Mouse (Mus musculus): ENCODE measurements around the gene Abraxas2. TPM values are rescaled to one million over a fixed set of nuclear protein-coding genes. Genes with fewer than 3 reads are reported as not detected.
A peak's percentile ranks its signal among the peaks of the same experiment; 100 is the strongest.

Gene Abraxas2
- polyA plus RNA-seq, 1 experiment from 2014 or later: 36.9 TPM

- Histone ChIP-seq H3K9me3 (no peaks in the 10 kb centered on the region), H3K36me3 (no peaks in the 10 kb centered on the region), H3K27ac (no peak overlapping the region), H3K4me3 (replicated peaks) (no peak overlapping the region), H3K4me2 (replicated peaks) (no peak overlapping the region), H3K9ac (no peak overlapping the region), H3K4me1 (replicated peaks) (no peaks in the 10 kb centered on the region), H3K27me3 (replicated peaks) (no peaks in the 10 kb centered on the region)
- 70% methylated on average over 5 of the region's 5 CpGs for WGBS
- ATAC-seq: no peak
Measured at GRCm38 (mm10) chr7:132891561-132892310, 32.7 kb downstream of the Abraxas2 start.

GRCm38 (mm10) chr7:132892311-132892661 lies 33.3 kb downstream of the Abraxas2 start:
- no peaks in the 10 kb centered on the region for H3K27me3 ChIP-seq (replicated peaks)
- no peak overlapping the region for H3K4me3 ChIP-seq (replicated peaks)
- no peaks in the 10 kb centered on the region for H3K4me1 ChIP-seq (replicated peaks)
- 60% methylated on average over 4 of the region's 4 CpGs for WGBS
- ATAC-seq: no peak
- H3K36me3 ChIP-seq: no peaks in the 10 kb centered on the region
- H3K9me3 ChIP-seq: no peaks in the 10 kb centered on the region
- no peak overlapping the region for H3K4me2 ChIP-seq (replicated peaks)
- no peak overlapping the region for H3K9ac ChIP-seq
- H3K27ac ChIP-seq: no peak overlapping the region

GRCm38 (mm10) chr7:132892806-132893205 lies 33.8 kb downstream of the Abraxas2 start:
- Histone ChIP-seq H3K36me3 (no peaks in the 10 kb centered on the region), H3K9me3 (no peaks in the 10 kb centered on the region), H3K27ac (no peak overlapping the region), H3K4me3 (replicated peaks) (no peak overlapping the region), H3K27me3 (replicated peaks) (no peaks in the 10 kb centered on the region), H3K4me2 (replicated peaks) (no peak overlapping the region), H3K4me1 (replicated peaks) (no peaks in the 10 kb centered on the region), H3K9ac (no peak overlapping the region)
- WGBS: 67% methylated on average over 7 of the region's 7 CpGs
- ATAC-seq: no peak

- H3K4me3 ChIP-seq (replicated peaks): no peak overlapping the region
- no peak overlapping the region for H3K9ac ChIP-seq
- no peak overlapping the region for H3K27ac ChIP-seq
- H3K36me3 ChIP-seq: no peaks in the 10 kb centered on the region
- H3K27me3 ChIP-seq (replicated peaks): no peaks in the 10 kb centered on the region
- no peaks in the 10 kb centered on the region for H3K4me1 ChIP-seq (replicated peaks)
- no peaks in the 10 kb centered on the region for H3K9me3 ChIP-seq
- no peak for ATAC-seq
- H3K4me2 ChIP-seq (replicated peaks): no peak overlapping the region
- 83% methylated on average over 1 of the region's 1 CpGs for WGBS
Measured at GRCm38 (mm10) chr7:132893336-132893735, 34.3 kb downstream of the Abraxas2 start.

GRCm38 (mm10) chr7:132894841-132895555 lies 36.0 kb downstream of the Abraxas2 start:
- WGBS: 64% methylated on average over 7 of the region's 7 CpGs
- H3K4me3 ChIP-seq (replicated peaks): no peak overlapping the region

GRCm38 (mm10) chr7:132896206-132896815 lies 37.3 kb downstream of the Abraxas2 start:
- Histone ChIP-seq H3K36me3 (no peaks in the 10 kb centered on the region), H3K4me2 (replicated peaks) (no peak overlapping the region), H3K4me3 (replicated peaks) (no peak overlapping the region), H3K27me3 (replicated peaks) (no peaks in the 10 kb centered on the region), H3K9me3 (no peaks in the 10 kb centered on the region), H3K4me1 (replicated peaks) (peaks cover 3% of the 10 kb centered on the region; the same call in 1 of the 2 replicates), H3K27ac (no peak overlapping the region), H3K9ac (no peak overlapping the region)
- WGBS: 88% methylated on average over 9 of the region's 9 CpGs
- ATAC-seq: no peak

More at GRCm38 (mm10) chr7:132894841-132895555, 36.0 kb downstream of the Abraxas2 start:
- H3K27ac ChIP-seq: no peak overlapping the region
- no peaks in the 10 kb centered on the region for H3K9me3 ChIP-seq
- no peak overlapping the region for H3K9ac ChIP-seq
- no peak overlapping the region for H3K4me2 ChIP-seq (replicated peaks)
- H3K4me1 ChIP-seq (replicated peaks): no peaks in the 10 kb centered on the region
- no peak for ATAC-seq
- no peaks in the 10 kb centered on the region for H3K27me3 ChIP-seq (replicated peaks)
- H3K36me3 ChIP-seq: no peaks in the 10 kb centered on the region

GRCm38 (mm10) chr7:132897258-132897657 lies 38.2 kb downstream of the Abraxas2 start:
- ATAC-seq: no peak
- Histone ChIP-seq H3K4me1 (replicated peaks) (peaks cover 3% of the 10 kb centered on the region; the same call in 1 of the 2 replicates), H3K9ac (no peak overlapping the region), H3K36me3 (no peaks in the 10 kb centered on the region), H3K4me3 (replicated peaks) (no peak overlapping the region), H3K9me3 (no peaks in the 10 kb centered on the region), H3K27me3 (replicated peaks) (no peaks in the 10 kb centered on the region), H3K4me2 (replicated peaks) (no peak overlapping the region), H3K27ac (no peak overlapping the region)
- WGBS: 83% methylated on average over 10 of the region's 10 CpGs

- Histone ChIP-seq H3K27ac (no peak overlapping the region), H3K36me3 (no peaks in the 10 kb centered on the region), H3K4me2 (replicated peaks) (no peak overlapping the region), H3K9me3 (no peaks in the 10 kb centered on the region), H3K27me3 (replicated peaks) (no peaks in the 10 kb centered on the region), H3K4me3 (replicated peaks) (no peak overlapping the region), H3K4me1 (replicated peaks) (peaks cover 3% of the 10 kb centered on the region; the same call in 1 of the 2 replicates), H3K9ac (no peak overlapping the region)
- ATAC-seq: no peak
- WGBS: 83% methylated on average over 2 of the region's 2 CpGs
Measured at GRCm38 (mm10) chr7:132898234-132898633, 39.2 kb downstream of the Abraxas2 start.

GRCm38 (mm10) chr7:132900826-132901531 lies 42.0 kb downstream of the Abraxas2 start:
- H3K4me1 ChIP-seq (replicated peaks): peaks cover 3% of the 10 kb centered on the region; the same call in 1 of the 2 replicates
- no peak overlapping the region for H3K4me3 ChIP-seq (replicated peaks)
- H3K9ac ChIP-seq: no peak overlapping the region
- H3K9me3 ChIP-seq: no peaks in the 10 kb centered on the region
- 54% methylated on average over 2 of the region's 2 CpGs for WGBS
- H3K4me2 ChIP-seq (replicated peaks): no peak overlapping the region
- no peak overlapping the region for H3K27ac ChIP-seq
- H3K36me3 ChIP-seq: no peaks in the 10 kb centered on the region
- no peaks in the 10 kb centered on the region for H3K27me3 ChIP-seq (replicated peaks)
- ATAC-seq: peak; percentile 59

- ATAC-seq: no peak
- WGBS: 69% methylated on average over 3 of the region's 3 CpGs
- H3K27ac ChIP-seq: no peak overlapping the region
Measured at GRCm38 (mm10) chr7:132903796-132904195, 44.8 kb downstream of the Abraxas2 start.

GRCm38 (mm10) chr7:132921971-132922370 lies 62.9 kb downstream of the Abraxas2 start:
- 51% methylated on average over 3 of the region's 3 CpGs for WGBS
- no peak overlapping the region for H3K9ac ChIP-seq
- no peaks in the 10 kb centered on the region for H3K27me3 ChIP-seq (replicated peaks)
- no peaks in the 10 kb centered on the region for H3K4me1 ChIP-seq (replicated peaks)
- H3K27ac ChIP-seq: no peak overlapping the region
- H3K4me3 ChIP-seq (replicated peaks): no peak overlapping the region
- no peak for ATAC-seq
- H3K9me3 ChIP-seq: no peaks in the 10 kb centered on the region
- H3K4me2 ChIP-seq (replicated peaks): no peak overlapping the region
- H3K36me3 ChIP-seq: no peaks in the 10 kb centered on the region

More at GRCm38 (mm10) chr7:132903796-132904195, 44.8 kb downstream of the Abraxas2 start:
- no peaks in the 10 kb centered on the region for H3K27me3 ChIP-seq (replicated peaks)
- H3K4me3 ChIP-seq (replicated peaks): no peak overlapping the region
- H3K9ac ChIP-seq: no peak overlapping the region
- H3K9me3 ChIP-seq: no peaks in the 10 kb centered on the region
- H3K36me3 ChIP-seq: no peaks in the 10 kb centered on the region
- no peak overlapping the region for H3K4me2 ChIP-seq (replicated peaks)
- peaks cover 3% of the 10 kb centered on the region; the same call in 1 of the 2 replicates for H3K4me1 ChIP-seq (replicated peaks)

- Histone ChIP-seq H3K4me3 (replicated peaks) (no peak overlapping the region), H3K9ac (no peak overlapping the region), H3K27ac (no peak overlapping the region), H3K27me3 (replicated peaks) (no peaks in the 10 kb centered on the region), H3K9me3 (no peaks in the 10 kb centered on the region), H3K4me2 (replicated peaks) (no peak overlapping the region), H3K4me1 (replicated peaks) (no peaks in the 10 kb centered on the region), H3K36me3 (no peaks in the 10 kb centered on the region)
- WGBS: 68% methylated on average over 2 of the region's 2 CpGs
- ATAC-seq: peak; percentile 87
Measured at GRCm38 (mm10) chr7:132925227-132925626, 66.2 kb downstream of the Abraxas2 start.

Measured in intestine, embryonic 15.5 days (tissue).